Mouse (Mus musculus) stomach, postnatal 0 days (tissue): Measurements from ENCODE around the gene Psmb3.

Experiments used
- CTCF ChIP-seq: IDR thresholded peaks from 2 replicates; pipeline ENCODE4 v1.5.1; 2016; ENCODE audit warnings: antibody characterized with exemption, low read depth, mild to moderate bottlenecking, moderate library complexity
- EP300 ChIP-seq: optimal IDR thresholded peaks from 2 replicates; pipeline ENCODE3; 2016; ENCODE audit warnings: antibody characterized with exemption

DNA sequence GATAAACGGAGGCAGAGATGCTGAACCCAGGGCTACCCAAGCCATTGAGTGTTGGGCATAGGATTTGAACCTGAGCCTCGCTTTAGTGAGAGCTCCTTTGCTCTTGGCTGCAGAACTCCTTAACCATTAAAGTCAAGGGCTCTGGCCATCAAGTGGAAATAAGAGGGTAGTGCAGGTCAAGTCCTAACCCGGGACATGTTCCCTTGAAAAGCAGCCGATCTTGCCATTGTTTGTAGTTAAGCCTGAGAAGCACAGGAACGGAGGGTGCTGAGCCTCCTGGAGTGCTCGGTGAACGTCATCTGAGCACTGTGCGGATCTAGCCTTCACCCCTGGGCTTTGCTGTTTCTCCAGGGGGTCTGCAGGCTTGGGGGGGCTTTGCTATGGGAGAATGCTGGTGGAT, 25.4 kb upstream of the Psmb3 start:
- TF ChIP-seq CTCF: peak; percentile 48
- TF ChIP-seq EP300: no peak
